ENCODE assay signal across 15 mouse cellular contexts in the genomic region with DNA sequence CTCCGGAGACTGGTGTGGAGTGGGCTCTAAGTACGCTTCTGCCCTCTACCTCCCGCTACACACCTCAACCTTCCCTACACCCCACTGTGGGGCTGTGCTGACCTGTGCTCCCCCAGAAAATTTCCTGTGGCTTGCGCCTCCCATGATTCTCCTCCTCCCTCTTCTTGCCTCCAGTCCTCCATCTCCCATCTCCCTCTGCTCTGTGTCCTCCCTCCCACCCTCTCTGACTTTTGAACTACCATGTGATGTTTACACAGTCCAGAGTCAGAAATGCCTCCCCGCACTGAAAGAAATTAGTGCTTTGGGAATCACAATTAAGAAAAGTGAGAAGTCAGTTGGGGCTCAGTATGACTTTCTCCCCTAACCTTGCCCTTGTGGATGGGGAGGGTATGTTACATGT.
DNase-seq lines count a peak whose midpoint lies in the region; ATAC-seq and TF ChIP-seq lines count a peak whose summit lies in the region.
"Had no signal": no experiment of that assay in that cellular context is flagged by ENCODE, and none has a peak within 500 bp of the region (broad histone marks: within the 10 kb centered on the region; RNA-seq: fewer than 3 reads in every experiment).

No protein-coding gene starts in this region.

- 86% methylated on average over 5 of the region's 5 CpGs for WGBS in heart, postnatal 0 days
- 83% methylated on average over 5 of the region's 5 CpGs for WGBS in embryonic facial prominence, embryonic 13.5 days
- 81% methylated on average over 5 of the region's 5 CpGs for WGBS in liver, postnatal 0 days (ENCODE audit: insufficient replicate concordance)

- no peak for DNase-seq in heart, postnatal 0 days (ENCODE audit: low spot score)
- DNase-seq in heart, postnatal 10 days, result no peak
- peak; percentile 49 for DNase-seq in kidney, postnatal 10 days
- no peak for DNase-seq in liver, postnatal 0 days
- no peak for DNase-seq in frontal cortex, postnatal 10 days (ENCODE audit: low spot score in 2 of 2)
- no peak for DNase-seq in cerebellum, adult 9-11 months
- DNase-seq in layer of hippocampus, adult 9-11 months, result no peak
- DNase-seq: B cell, adult 2 months; cerebellum, adult 2 months; embryo, embryonic 11 days; gastrocnemius, adult 2 months had no signal

- peaks cover 29% of the 10 kb centered on the region for H3K4me1 ChIP-seq in heart, postnatal 0 days (ENCODE audit: control insufficient read depth, insufficient read depth)
- H3K4me1 ChIP-seq in embryonic facial prominence, embryonic 13.5 days, result peaks cover 30% of the 10 kb centered on the region
- H3K4me1 ChIP-seq in liver, postnatal 0 days (ENCODE audit: insufficient read depth), result peaks cover 21% of the 10 kb centered on the region

- no peak for ATAC-seq in heart, postnatal 0 days (ENCODE audit: insufficient read depth, low read depth)
- ATAC-seq in embryonic facial prominence, embryonic 13.5 days (ENCODE audit: insufficient number of reproducible peaks, insufficient read depth, low FRiP score, low TSS enrichment, low read depth), result 0 out of 2 replicates have a peak, but pooled peaks have one; percentile 32
- peak; percentile 48; the same call in 1 of the 2 replicates for ATAC-seq in liver, postnatal 0 days
- ATAC-seq: forebrain, embryonic 14.5 days had no signal

- H3K27ac ChIP-seq in heart, postnatal 0 days (ENCODE audit: low read depth), result peak overlapping the region; percentile 26; the same call in 1 of the 2 replicates
- H3K27ac ChIP-seq in embryonic facial prominence, embryonic 13.5 days, result no peak overlapping the region
- no peak overlapping the region for H3K27ac ChIP-seq in liver, postnatal 0 days (ENCODE audit: low read depth)
- H3K27ac ChIP-seq: gastrocnemius, adult 2 months; neural tube, embryonic 15.5 days had no signal

- H3K9ac ChIP-seq in heart, postnatal 0 days (replicated peaks; ENCODE audit: low read depth, low read length), result no peak overlapping the region
- H3K9ac ChIP-seq in embryonic facial prominence, embryonic 13.5 days, result no peak overlapping the region
- H3K9ac ChIP-seq in liver, postnatal 0 days (replicated peaks), result no peak overlapping the region
- H3K9ac ChIP-seq: neural tube, embryonic 15.5 days had no signal

- intact Hi-C loops in heart, postnatal 10 days (cut with DNase I), result no loop called here

- no peak overlapping the region for H3K4me3 ChIP-seq in heart, postnatal 0 days (ENCODE audit: low read depth, low read length)
- no peak overlapping the region for H3K4me3 ChIP-seq in embryonic facial prominence, embryonic 13.5 days
- no peak overlapping the region for H3K4me3 ChIP-seq in liver, postnatal 0 days (ENCODE audit: low read depth, low read length)
- H3K4me3 ChIP-seq: gastrocnemius, adult 2 months; neural tube, embryonic 15.5 days had no signal

- H3K4me2 ChIP-seq in heart, postnatal 0 days (ENCODE audit: low read depth, low read length), result no peak overlapping the region
- no peak overlapping the region for H3K4me2 ChIP-seq in embryonic facial prominence, embryonic 13.5 days
- H3K4me2 ChIP-seq in liver, postnatal 0 days (ENCODE audit: low read depth, low read length), result no peak overlapping the region
- H3K4me2 ChIP-seq: neural tube, embryonic 15.5 days had no signal

- no peak for TF ChIP-seq CTCF in heart, postnatal 0 days (IDR thresholded peaks at IDR 0.05; ENCODE audit: low read depth)
- TF ChIP-seq CTCF in liver, postnatal 0 days (IDR thresholded peaks at IDR 0.05; ENCODE audit: low read depth), result no peak

- TF ChIP-seq EP300 in heart, postnatal 0 days (IDR thresholded peaks at IDR 0.05; ENCODE audit: low read depth), result no peak
- TF ChIP-seq EP300 in liver, postnatal 0 days (IDR thresholded peaks at IDR 0.05; ENCODE audit: low read depth), result no peak

- H3K9me3 ChIP-seq in heart, postnatal 0 days (replicated peaks; ENCODE audit: control insufficient read depth, low read length), result no peaks in the 10 kb centered on the region
- H3K9me3 ChIP-seq in embryonic facial prominence, embryonic 13.5 days, result no peaks in the 10 kb centered on the region
- no peaks in the 10 kb centered on the region for H3K9me3 ChIP-seq in liver, postnatal 0 days (ENCODE audit: low read length)
- H3K9me3 ChIP-seq: G1E; neural tube, embryonic 15.5 days had no signal

- H3K27me3 ChIP-seq in heart, postnatal 0 days (ENCODE audit: control insufficient read depth, insufficient read depth, low read length), result no peaks in the 10 kb centered on the region
- no peaks in the 10 kb centered on the region for H3K27me3 ChIP-seq in embryonic facial prominence, embryonic 13.5 days
- no peaks in the 10 kb centered on the region for H3K27me3 ChIP-seq in liver, postnatal 0 days (ENCODE audit: insufficient read depth, low read length)
- H3K27me3 ChIP-seq: neural tube, embryonic 15.5 days had no signal

- H3K36me3 ChIP-seq in heart, postnatal 0 days (replicated peaks; ENCODE audit: control insufficient read depth, insufficient read depth, low read length), result no peaks in the 10 kb centered on the region; the same call in none of the 2 replicates
- peaks cover 6% of the 10 kb centered on the region; the same call in 1 of the 2 replicates for H3K36me3 ChIP-seq in embryonic facial prominence, embryonic 13.5 days
- H3K36me3 ChIP-seq in liver, postnatal 0 days (replicated peaks; ENCODE audit: insufficient read depth, low read length), result no peaks in the 10 kb centered on the region
- H3K36me3 ChIP-seq: G1E; neural tube, embryonic 15.5 days had no signal
